Mouse (Mus musculus) B cell, adult 62 days (primary cell): Measurements from ENCODE around the gene Ppp1r10. TPM values are rescaled to one million over a fixed set of nuclear protein-coding genes. Genes with fewer than 3 reads are reported as not detected.

ENCODE experiments used
- total RNA-seq: library from RNA; stranded (reverse); gene quantifications from 4 replicates; pipeline ENCODE4 v1.2.4, GENCODE M21; 2023

Gene Ppp1r10
- total RNA-seq, result 169 to 183 TPM (median 172 TPM) in 4 replicates

DNA sequence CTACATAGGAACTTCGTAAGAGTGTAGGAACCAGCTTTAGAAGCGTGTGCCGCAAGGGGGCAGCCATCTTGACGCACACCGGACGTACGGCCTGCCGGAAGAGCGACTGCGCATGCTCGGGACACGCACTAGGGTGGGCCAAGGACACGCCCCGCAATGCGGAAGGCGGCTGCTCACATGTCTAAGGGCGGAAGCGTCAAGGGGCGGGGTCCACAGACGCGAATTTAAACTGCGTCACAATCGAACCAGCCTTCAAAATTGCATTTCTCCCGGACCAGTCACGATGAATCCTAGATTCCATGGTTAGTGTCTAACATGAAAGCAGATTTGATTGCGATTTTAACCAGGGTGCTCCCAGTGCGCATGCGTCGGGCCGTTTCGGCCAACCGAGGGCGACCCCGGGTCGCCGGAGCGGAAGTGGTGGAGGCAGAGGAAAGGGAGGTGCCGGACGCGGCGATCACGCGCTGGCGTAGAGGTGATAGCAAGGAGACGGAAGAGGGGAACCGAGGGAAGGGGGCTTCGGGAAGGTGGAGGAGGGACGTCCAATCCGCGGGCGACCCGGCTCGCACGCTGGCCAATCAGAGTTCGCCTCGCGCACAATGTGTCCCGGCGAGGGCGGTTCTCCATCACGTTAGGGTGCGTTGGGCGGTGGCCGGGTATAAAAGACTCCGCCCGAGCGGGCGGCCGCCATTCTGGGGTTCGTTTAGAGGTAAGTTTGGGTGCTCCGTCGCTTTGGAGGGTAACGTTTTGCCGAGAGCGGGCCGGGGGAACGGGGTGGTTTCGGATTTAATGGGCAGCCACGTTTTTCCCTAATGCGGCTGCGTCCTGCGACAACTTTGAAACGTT, at the start of gene Ppp1r10, which contains the start of gene Mrps18b:
Ppp1r10 (plus strand) TSS at position 138 of the 846 bp plus-strand sequence.
Mrps18b (minus strand) TSS at position 93 of the 846 bp plus-strand sequence.

DNA sequence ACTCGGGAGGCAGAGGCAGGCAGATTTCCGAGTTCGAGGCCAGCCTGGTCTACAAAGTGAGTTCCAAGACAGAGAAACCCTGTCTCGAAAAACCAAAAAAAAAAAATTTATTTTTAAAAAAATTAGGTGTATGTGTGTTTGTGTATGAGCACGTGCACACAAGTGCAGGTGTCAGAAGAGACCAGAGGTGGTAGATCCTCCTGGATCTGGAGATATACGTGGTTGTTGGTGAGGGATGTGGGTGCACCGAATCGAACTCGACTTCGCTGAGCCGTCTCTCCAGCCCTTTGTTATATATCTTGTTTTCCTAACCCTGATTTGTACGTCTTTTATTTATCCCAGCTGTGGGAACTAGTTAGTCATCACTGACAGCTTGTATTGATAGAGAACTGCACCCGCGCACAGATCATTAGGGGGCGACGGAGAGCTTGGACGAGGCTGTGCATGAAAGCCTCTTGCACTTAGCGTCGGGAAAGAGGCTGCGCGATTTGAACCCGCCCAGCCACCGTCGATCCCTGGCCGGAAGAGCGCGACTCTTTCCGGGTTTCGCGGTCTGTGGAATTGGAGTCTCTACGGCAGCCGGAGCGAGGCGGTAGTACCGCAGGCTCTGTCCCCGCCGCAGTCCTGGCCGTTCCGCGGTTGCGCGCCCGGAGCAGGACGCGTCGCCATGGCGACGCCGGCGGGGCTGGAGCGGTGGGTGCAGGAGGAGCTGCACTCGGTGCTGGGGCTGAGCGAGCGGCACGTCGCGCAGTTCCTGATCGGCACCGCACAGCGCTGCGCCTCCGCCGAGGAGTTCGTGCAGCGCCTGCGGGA, 36.8 kb upstream of the Ppp1r10 start, which contains the start of gene Dhx16:
Dhx16 (plus strand) TSS at position 575 of the 813 bp plus-strand sequence.

GRCm38 (mm10) chr17:35896781-35897643, 19.2 kb upstream of the Ppp1r10 start, which contains the start of gene 2310061I04Rik:
Gene 2310061I04Rik (minus strand): TSS chr17:35897431.

DNA sequence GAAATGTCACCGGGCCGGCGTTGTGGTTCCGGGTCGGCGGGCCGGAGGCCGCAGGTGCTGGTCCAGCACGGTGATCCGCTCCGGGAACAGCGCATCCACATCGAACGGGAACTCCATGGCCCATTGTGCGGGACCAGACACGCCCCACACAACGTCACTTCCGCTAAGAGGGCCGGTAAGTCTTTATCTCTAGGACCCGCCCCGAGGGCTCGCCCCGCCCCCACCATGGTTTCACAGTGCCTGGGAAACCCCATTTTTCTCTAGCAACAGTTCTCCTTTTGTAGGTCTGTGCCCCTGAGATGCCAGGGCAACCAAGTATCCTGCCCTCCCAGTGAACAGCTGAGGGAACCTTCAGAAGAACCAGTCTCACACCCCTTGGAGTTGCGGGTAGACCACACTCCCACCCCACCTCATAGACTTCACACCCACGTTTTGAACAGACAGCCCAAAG, 6.3 kb upstream of the Ppp1r10 start, which contains the start of gene Atat1:
Atat1 (minus strand) TSS at position 157 of the 451 bp plus-strand sequence.

DNA sequence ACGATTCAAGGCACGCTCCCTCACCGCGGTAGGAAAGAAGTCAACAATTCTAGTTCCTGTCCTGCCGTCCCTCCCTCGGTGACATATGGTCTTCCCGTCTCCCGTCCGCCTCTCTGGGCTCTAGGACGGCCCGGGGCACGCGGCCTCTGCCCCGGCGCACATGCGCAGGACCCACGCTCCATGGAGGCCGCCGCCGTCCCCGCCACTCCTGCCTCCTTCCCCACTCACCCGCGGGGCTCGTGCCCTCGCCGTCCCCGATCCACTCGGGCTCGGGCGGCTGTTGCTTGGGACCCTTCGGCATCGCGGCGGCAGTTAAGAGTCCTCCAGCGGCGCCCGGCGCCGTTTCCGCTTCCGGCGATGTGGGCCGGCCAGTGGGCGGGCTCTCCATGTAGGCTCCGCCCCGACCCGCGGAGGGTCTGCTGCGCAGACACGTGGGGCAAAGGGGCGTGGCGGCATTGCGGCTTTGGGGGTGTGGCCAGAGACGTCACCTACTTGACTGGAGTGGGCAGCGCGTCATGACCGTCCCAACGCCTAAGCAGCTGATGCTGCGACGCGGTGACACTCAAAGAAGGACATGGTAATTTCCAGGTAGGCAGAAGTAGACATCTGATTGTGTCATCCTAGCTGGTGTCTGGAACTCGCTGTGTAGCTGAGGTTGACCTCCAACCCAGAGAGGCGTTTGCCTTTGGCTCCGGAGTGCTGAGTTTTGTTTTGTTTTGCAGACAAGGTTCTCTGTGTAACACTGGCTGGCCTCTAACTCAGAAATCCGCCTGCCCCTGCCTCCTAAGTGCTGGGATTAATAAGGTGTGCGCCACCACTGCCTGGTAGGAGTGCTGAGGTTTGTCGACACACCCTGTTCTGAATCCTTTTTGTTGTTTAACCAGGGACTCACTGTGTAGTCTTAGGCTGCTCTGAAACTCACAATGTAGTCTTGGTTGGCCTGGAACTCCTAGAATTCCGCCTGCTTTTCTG, 53.5 kb downstream of the Ppp1r10 start, which contains the start of gene Abcf1:
Abcf1 (minus strand) TSS at position 344 of the 972 bp plus-strand sequence.

DNA sequence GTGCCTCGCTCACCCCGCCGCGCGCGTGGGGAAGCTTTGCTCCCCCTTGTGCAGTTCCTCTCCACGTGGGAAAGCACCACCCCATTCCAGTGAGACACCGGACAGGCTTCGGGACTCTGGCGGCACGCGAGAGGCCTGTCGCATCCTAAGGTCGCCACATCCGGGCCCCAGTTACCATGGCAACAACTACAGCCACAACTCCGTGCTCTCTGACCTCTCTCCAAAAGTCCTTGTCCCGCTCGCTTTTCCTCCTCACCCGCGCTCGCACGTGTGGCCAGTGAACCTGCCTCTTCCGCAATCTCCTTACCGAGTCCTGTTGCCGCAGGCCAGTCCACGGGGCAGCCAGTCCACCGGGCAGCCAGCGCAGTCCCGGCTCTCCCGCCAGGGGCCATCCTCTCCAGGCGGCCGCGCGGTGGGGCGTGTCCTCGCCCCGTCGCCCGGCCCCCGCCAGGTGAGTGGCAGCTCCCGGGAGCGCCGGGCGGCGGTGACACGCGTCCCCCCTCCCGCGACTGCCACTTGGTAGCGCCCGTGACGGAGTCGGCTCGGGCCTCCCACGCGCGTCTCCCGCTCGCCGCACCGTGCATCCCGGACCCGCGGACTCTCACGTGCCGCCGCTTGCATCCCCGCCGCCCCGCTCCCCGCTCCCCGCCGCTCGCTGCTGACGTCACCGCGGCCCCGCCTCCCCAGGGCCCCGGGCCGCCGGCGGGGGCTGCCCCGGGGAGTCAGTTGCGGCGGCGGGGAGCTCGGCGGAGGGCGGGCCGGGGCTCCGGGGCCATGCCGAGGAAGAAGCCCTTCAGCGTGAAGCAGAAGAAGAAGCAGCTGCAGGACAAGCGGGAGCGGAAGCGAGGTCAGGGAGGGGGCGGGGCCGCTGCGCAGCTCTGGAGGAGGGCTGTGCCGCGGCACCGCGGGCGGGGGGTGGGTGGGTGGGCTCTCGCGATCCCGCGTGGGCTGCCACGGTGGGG, 63.4 kb downstream of the Ppp1r10 start, which contains the start of the genes Gnl1 and Prr3:
Gnl1 (plus strand) TSS at position 451 of the 962 bp plus-strand sequence.
Prr3 (minus strand) TSS at position 836 of the 962 bp plus-strand sequence.

Other genes starting within 250 kb of the Ppp1r10 start
- gene Vars2, start 248.8 kb upstream of the Ppp1r10 start, total RNA-seq, result 37.0 to 55.6 TPM (median 43.5 TPM) in 4 replicates
- gene Gtf2h4, start 242.7 kb upstream of the Ppp1r10 start, total RNA-seq, result 15.9 to 21.1 TPM (median 19.1 TPM) in 4 replicates
- 0.16 to 0.39 TPM in 2 of 4 replicates, not detected in the others for gene Ddr1, start 211.8 kb upstream of the Ppp1r10 start, total RNA-seq
- 0.52 to 1.1 TPM (median 1.0 TPM) in 3 of 4 replicates, not detected in the other for gene Ier3, start 94.8 kb upstream of the Ppp1r10 start, total RNA-seq
- 18.3 to 24.9 TPM (median 22.1 TPM) in 4 replicates for gene Flot1, start 93.2 kb upstream of the Ppp1r10 start, total RNA-seq
- 236 to 254 TPM (median 249 TPM) in 4 replicates for gene Tubb5, start 78.1 kb upstream of the Ppp1r10 start, total RNA-seq
- gene Mdc1, start 74.9 kb upstream of the Ppp1r10 start, total RNA-seq, result 73.0 to 81.1 TPM (median 79.2 TPM) in 4 replicates
- gene Nrm, start 55.1 kb upstream of the Ppp1r10 start, total RNA-seq, result 85.5 to 100 TPM (median 88.6 TPM) in 4 replicates
- 217 to 232 TPM (median 222 TPM) in 4 replicates for gene Ppp1r18, start 50.8 kb upstream of the Ppp1r10 start, total RNA-seq
- gene Dhx16, start 36.6 kb upstream of the Ppp1r10 start, total RNA-seq, result 104 to 117 TPM (median 107 TPM) in 4 replicates
- gene 2310061I04Rik, start 19.0 kb upstream of the Ppp1r10 start, total RNA-seq, result 17.2 to 24.2 TPM (median 21.6 TPM) in 4 replicates
- 17.1 to 19.0 TPM (median 18.1 TPM) in 4 replicates for gene Atat1, start 6.4 kb upstream of the Ppp1r10 start, total RNA-seq
- 66.6 to 75.4 TPM (median 71.1 TPM) in 4 replicates for gene Mrps18b, start within 50 bp of the Ppp1r10 start, total RNA-seq
- 110 to 126 TPM (median 118 TPM) in 4 replicates for gene Abcf1, start 53.3 kb downstream of the Ppp1r10 start, total RNA-seq
- 74.4 to 96.2 TPM (median 83.1 TPM) in 4 replicates for gene Gnl1, start 63.4 kb downstream of the Ppp1r10 start, total RNA-seq
- 76.5 to 103 TPM (median 82.0 TPM) in 4 replicates for gene Prr3, start 63.8 kb downstream of the Ppp1r10 start, total RNA-seq
- 41.0 to 45.3 TPM (median 43.3 TPM) in 4 replicates for gene H2-T24, start 104.1 kb downstream of the Ppp1r10 start, total RNA-seq
- gene H2-T23, start 116.4 kb downstream of the Ppp1r10 start, total RNA-seq, result 309 to 351 TPM (median 339 TPM) in 4 replicates
- 79.2 to 84.9 TPM (median 81.8 TPM) in 4 replicates for gene H2-T22, start 126.3 kb downstream of the Ppp1r10 start, total RNA-seq
- 0.43 to 0.78 TPM in 2 of 4 replicates, not detected in the others for gene Gm6034, start 126.5 kb downstream of the Ppp1r10 start, total RNA-seq
- 60.5 to 70.0 TPM (median 65.9 TPM) in 4 replicates for gene Gm11127, start 141.9 kb downstream of the Ppp1r10 start, total RNA-seq
- gene Gm19684, start 205.2 kb downstream of the Ppp1r10 start, total RNA-seq, result 1.6 to 2.8 TPM (median 1.8 TPM) in 4 replicates
- gene Gm7030, start 213.0 kb downstream of the Ppp1r10 start, total RNA-seq, result 12.8 to 20.3 TPM (median 16.2 TPM) in 4 replicates